ENCODE assay signal across 1 mouse cellular context in the genomic region with DNA sequence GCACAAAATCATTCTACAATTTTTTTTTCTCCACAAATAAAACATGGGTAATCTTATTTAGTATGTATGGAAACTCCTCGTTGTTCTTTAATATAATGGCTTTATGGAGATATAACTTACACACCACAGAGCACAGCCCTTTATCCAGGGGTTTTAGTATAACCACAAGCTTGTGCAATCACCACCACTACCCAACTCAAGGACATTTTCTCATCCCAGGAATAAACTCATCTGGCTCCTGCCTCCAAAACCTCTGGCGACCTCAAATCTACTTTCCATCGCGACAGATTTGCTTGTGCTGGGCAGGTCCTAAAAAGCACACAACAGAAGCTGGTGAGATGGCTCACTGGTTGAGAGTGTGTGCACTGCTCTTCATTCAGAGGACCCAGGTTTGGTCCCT.
TF ChIP-seq lines count a peak whose summit lies in the region.

No protein-coding gene starts in this region.

TF ChIP-seq in MEL, 35 proteins besides CTCF, POLR2A, EP300 and RAD21:
- TF ChIP-seq ZKSCAN1 (IDR thresholded peaks at IDR 0.05; ENCODE audit: low read depth, low read length) (no peak), CHD1 (IDR thresholded peaks at IDR 0.05; ENCODE audit: low read depth, low read length) (no peak), MYB (IDR thresholded peaks at IDR 0.05; ENCODE audit: low read depth, low read length) (no peak), GATA1 (IDR thresholded peaks at IDR 0.05; ENCODE audit: low read depth, low read length) (no peak), USF2 (IDR thresholded peaks at IDR 0.05; ENCODE audit: borderline replicate concordance in 1 of 2, insufficient read depth in 1 of 2, low read depth in 1 of 2, low read length in 2 of 2) (no peak)
TF ChIP-seq in MEL: peak in this region for 0.
